Mouse (Mus musculus) MEL (cell line): ENCODE measurements around the gene Plekhb2. TPM values are rescaled to one million over a fixed set of nuclear protein-coding genes. Genes with fewer than 3 reads are reported as not detected.

Experiments used
- DNase-seq: peaks from one replicate; pipeline ENCODE4 v3.0.0; 2011; ENCODE audit warnings: low read depth, low spot score
- H3K27ac ChIP-seq: 2 replicates; pipeline ENCODE4 v1.5.1; 2012; ENCODE audit warnings: low read depth, mild to moderate bottlenecking, control low read depth, low read length, moderate library complexity; ENCODE audit not compliant: control insufficient read depth
- H3K27me3 ChIP-seq, 2 experiments: fragments of 150-350 bp in 1 of 2; sonication (generic) in 1 of 2; 2 replicates each; pipeline ENCODE4 v1.6.1; 2012; ENCODE audit warnings: low read length in 2 of 2, mild to moderate bottlenecking in 2 of 2, improper control_type of control experiment in 1 of 2, moderate library complexity in 1 of 2; ENCODE audit not compliant: insufficient read depth in 2 of 2, control insufficient read depth in 1 of 2
- H3K36me3 ChIP-seq, 2 experiments: 2 replicates each; pipeline ENCODE4 v1.6.1; 2012 to 2014; ENCODE audit warnings: low read length in 2 of 2, improper control_type of control experiment in 1 of 2, inconsistent platforms in 1 of 2, mild to moderate bottlenecking in 1 of 2; ENCODE audit not compliant: insufficient read depth in 2 of 2, control insufficient read depth in 1 of 2
- H3K4me1 ChIP-seq, 2 experiments: fragments of 150-350 bp in 1 of 2; sonication (generic) in 1 of 2; 2 replicates each; pipeline ENCODE4 v1.6.1; 2012; ENCODE audit warnings: low read length in 2 of 2, improper control_type of control experiment in 1 of 2, mild to moderate bottlenecking in 1 of 2; ENCODE audit not compliant: insufficient read depth in 2 of 2, control insufficient read depth in 1 of 2
- H3K4me3 ChIP-seq, 2 experiments: fragments of 150-350 bp in 1 of 2; sonication (generic) in 1 of 2; 2 replicates each; pipeline ENCODE4 v1.5.1; 2012; ENCODE audit warnings: low read depth in 2 of 2, low read length in 2 of 2, mild to moderate bottlenecking in 2 of 2, moderate library complexity in 2 of 2, control low read depth in 1 of 2, improper control_type of control experiment in 1 of 2; ENCODE audit not compliant: control insufficient read depth in 1 of 2, insufficient read depth in 1 of 2
- H3K79me2 ChIP-seq: 2 replicates; pipeline ENCODE4 v1.6.1; 2012; ENCODE audit warnings: mild to moderate bottlenecking, low read length, moderate library complexity; ENCODE audit not compliant: control insufficient read depth, poor library complexity, insufficient read depth
- H3K9ac ChIP-seq: 2 replicates; pipeline ENCODE4 v1.6.1; 2012; ENCODE audit warnings: low read depth, mild to moderate bottlenecking, control low read depth, low read length, moderate library complexity; ENCODE audit not compliant: control insufficient read depth, poor library complexity, severe bottlenecking
- H3K9me3 ChIP-seq: fragments of 150-350 bp; sonication (generic); replicated peaks from 2 replicates; pipeline ENCODE4 v1.6.1; 2012; ENCODE audit warnings: mild to moderate bottlenecking, low read length, improper control_type of control experiment, moderate library complexity; ENCODE audit not compliant: insufficient read depth
- BHLHE40 ChIP-seq: IDR thresholded peaks from 2 replicates; pipeline ENCODE4 v1.6.1; 2012; ENCODE audit warnings: low read depth, mild to moderate bottlenecking, inconsistent platforms, low read length, improper control_type of control experiment, borderline replicate concordance
- ELF1 ChIP-seq: IDR thresholded peaks from 2 replicates; pipeline ENCODE4 v1.6.1; 2014; ENCODE audit warnings: low read depth, mild to moderate bottlenecking, inconsistent platforms, low read length, improper control_type of control experiment, moderate library complexity
- GABPA ChIP-seq: IDR thresholded peaks from 2 replicates; pipeline ENCODE4 v1.6.1; 2012; ENCODE audit warnings: low read depth, mild to moderate bottlenecking, inconsistent platforms, low read length, improper control_type of control experiment, moderate library complexity
- GATA1 ChIP-seq: IDR thresholded peaks from 2 replicates; pipeline ENCODE4 v1.6.1; 2011; ENCODE audit warnings: low read depth, low read length, improper control_type of control experiment
- HCFC1 ChIP-seq: IDR thresholded peaks from 2 replicates; pipeline ENCODE4 v1.6.1; 2012; ENCODE audit warnings: low read depth, mild to moderate bottlenecking, inconsistent platforms, low read length, improper control_type of control experiment, moderate library complexity
- JUND ChIP-seq: IDR thresholded peaks from 2 replicates; pipeline ENCODE4 v1.6.1; 2011; ENCODE audit warnings: low read depth, mild to moderate bottlenecking, improper control_type of control experiment, low read length
- KAT2A ChIP-seq: conservative IDR thresholded peaks from 2 replicates; pipeline ENCODE4 v1.6.1; 2012; ENCODE audit warnings: low read depth, low read length, improper control_type of control experiment, inconsistent platforms
- MAFK ChIP-seq: IDR thresholded peaks from 2 replicates; pipeline ENCODE4 v1.6.1; 2011; ENCODE audit warnings: low read depth, mild to moderate bottlenecking, low read length, improper control_type of control experiment, borderline replicate concordance
- MAX ChIP-seq: IDR thresholded peaks from 2 replicates; pipeline ENCODE4 v1.6.1; 2011; ENCODE audit warnings: low read length, improper control_type of control experiment
- MAZ ChIP-seq: IDR thresholded peaks from 2 replicates; pipeline ENCODE4 v1.6.1; 2012; ENCODE audit warnings: low read depth, mild to moderate bottlenecking, inconsistent platforms, low read length, improper control_type of control experiment
- MEF2A ChIP-seq: IDR thresholded peaks from 2 replicates; pipeline ENCODE4 v1.6.1; 2014; ENCODE audit warnings: low read depth, mild to moderate bottlenecking, inconsistent platforms, low read length, improper control_type of control experiment; ENCODE audit not compliant: poor library complexity, insufficient replicate concordance, severe bottlenecking; ENCODE audit errors: extremely low read depth
- MXI1 ChIP-seq: IDR thresholded peaks from 2 replicates; pipeline ENCODE4 v1.6.1; 2011; ENCODE audit warnings: mild to moderate bottlenecking, low read depth, low read length, improper control_type of control experiment
- MYC ChIP-seq: IDR thresholded peaks from 2 replicates; pipeline ENCODE4 v1.6.1; 2011; ENCODE audit warnings: low read depth, mild to moderate bottlenecking, low read length, improper control_type of control experiment, moderate library complexity
- NELFE ChIP-seq: IDR thresholded peaks from 2 replicates; pipeline ENCODE4 v1.6.1; 2011; ENCODE audit warnings: low read depth, low read length, improper control_type of control experiment
- NRF1 ChIP-seq: IDR thresholded peaks from 2 replicates; pipeline ENCODE4 v1.6.1; 2014; ENCODE audit warnings: low read depth, mild to moderate bottlenecking, inconsistent platforms, low read length, improper control_type of control experiment, moderate library complexity; ENCODE audit not compliant: poor library complexity, insufficient read depth, severe bottlenecking
- POLR2A ChIP-seq, 2 experiments: IDR thresholded peaks; 2 replicates each; pipeline ENCODE4 v1.6.1; 2011 to 2012; ENCODE audit warnings: low read length in 2 of 2, mild to moderate bottlenecking in 2 of 2, control low read depth in 1 of 2, improper control_type of control experiment in 1 of 2, low read depth in 1 of 2, moderate library complexity in 1 of 2; ENCODE audit not compliant: control insufficient read depth in 1 of 2, insufficient read depth in 1 of 2, poor library complexity in 1 of 2
- POLR2AphosphoS2 ChIP-seq: IDR thresholded peaks from 2 replicates; pipeline ENCODE4 v1.6.1; 2011; ENCODE audit warnings: low read length, improper control_type of control experiment
- RAD21 ChIP-seq: IDR thresholded peaks from 2 replicates; pipeline ENCODE4 v1.6.1; 2011; ENCODE audit warnings: mild to moderate bottlenecking, low read depth, low read length, improper control_type of control experiment
- SIN3A ChIP-seq: IDR thresholded peaks from 2 replicates; pipeline ENCODE4 v1.6.1; 2012; ENCODE audit warnings: low read length, improper control_type of control experiment, inconsistent platforms
- TBP ChIP-seq: IDR thresholded peaks from 2 replicates; pipeline ENCODE4 v1.8.0; 2011; ENCODE audit warnings: low read depth, low read length, improper control_type of control experiment
- TCF12 ChIP-seq: IDR thresholded peaks from 2 replicates; pipeline ENCODE4 v1.6.1; 2014; ENCODE audit warnings: low read depth, mild to moderate bottlenecking, inconsistent platforms, low read length, improper control_type of control experiment, moderate library complexity
- UBTF ChIP-seq: IDR thresholded peaks from 2 replicates; pipeline ENCODE4 v1.6.1; 2012; ENCODE audit warnings: low read depth, mild to moderate bottlenecking, inconsistent platforms, low read length, improper control_type of control experiment, moderate library complexity, borderline replicate concordance; ENCODE audit not compliant: insufficient read depth
- USF1 ChIP-seq: IDR thresholded peaks from 2 replicates; pipeline ENCODE4 v1.6.1; 2014; ENCODE audit warnings: low read depth, mild to moderate bottlenecking, inconsistent platforms, low read length, improper control_type of control experiment, moderate library complexity
- USF2 ChIP-seq, 2 experiments: IDR thresholded peaks; 2 replicates each; pipeline ENCODE4 v1.6.1; 2011 to 2012; ENCODE audit warnings: improper control_type of control experiment in 2 of 2, low read length in 2 of 2, borderline replicate concordance in 1 of 2, inconsistent platforms in 1 of 2, low read depth in 1 of 2, mild to moderate bottlenecking in 1 of 2; ENCODE audit not compliant: insufficient read depth in 1 of 2
- ZC3H11A ChIP-seq: IDR thresholded peaks from 2 replicates; pipeline ENCODE4 v1.6.1; 2012; ENCODE audit warnings: low read depth, mild to moderate bottlenecking, inconsistent platforms, low read length, improper control_type of control experiment
- ZMIZ1 ChIP-seq: IDR thresholded peaks from 2 replicates; pipeline ENCODE4 v1.6.1; 2012; ENCODE audit warnings: low read depth, mild to moderate bottlenecking, inconsistent platforms, low read length, improper control_type of control experiment, moderate library complexity
- polyA plus RNA-seq, 2 experiments: library from polyadenylated mRNA; stranded (reverse) in 1 of 2; unstranded in 1 of 2; fragments of >175 nt in 1 of 2; fragments of >200 nt in 1 of 2; gene quantifications; 2 replicates each; pipeline versions ENCODE4 v1.2.1 to v1.2.4; 2012; ENCODE audit warnings: low replicate concordance in 2 of 2, low read depth in 1 of 2; ENCODE audit not compliant: insufficient read length in 2 of 2, insufficient read depth in 1 of 2, missing spikeins in 1 of 2
- total RNA-seq: library from RNA; depleted of rRNA; stranded (reverse); fragments of 300-350 nt; gene quantifications from 2 replicates; pipeline ENCODE4 v1.2.3, GENCODE M21; 2012; rRNA removed

Gene Plekhb2
- total RNA-seq (14.6 and 16.8 TPM in 2 replicates), polyA plus RNA-seq (10 to 100 TPM in 1 of 2 experiments, not detected in 1; 22.2 TPM)

DNA sequence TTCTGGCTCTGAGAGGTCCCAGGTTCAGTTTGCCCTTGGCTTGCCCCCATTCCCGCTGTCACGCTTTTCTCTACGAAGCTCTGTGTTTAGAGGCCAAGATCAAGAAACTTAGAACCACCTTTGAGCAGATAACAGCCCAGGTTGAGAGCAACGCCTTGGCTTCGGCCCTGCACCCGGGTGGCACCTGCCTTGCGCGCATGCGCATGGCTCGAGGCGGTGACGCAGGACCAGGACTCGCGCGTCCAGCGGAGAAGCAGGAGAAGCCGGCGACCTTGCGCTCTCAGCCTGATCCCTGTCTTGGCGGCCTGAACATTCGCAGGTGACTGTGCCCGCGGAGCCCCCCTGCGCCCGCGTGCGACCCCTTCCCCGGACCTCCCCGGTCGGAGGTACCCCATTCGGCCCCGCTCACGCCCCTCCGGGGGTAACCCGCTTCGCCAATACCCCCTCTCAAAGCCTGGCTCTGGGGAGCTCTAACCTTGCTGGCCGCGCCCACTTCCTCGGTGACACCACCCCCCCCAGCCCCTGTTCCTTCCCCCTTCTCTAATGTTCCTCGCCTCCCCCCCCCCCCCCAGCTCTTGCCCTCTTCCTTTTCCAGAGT is at the start of gene Plekhb2:
TSS of gene Plekhb2 (plus strand) at position 232 of the 598 bp plus-strand sequence.
- Histone ChIP-seq H3K36me3 (peaks cover 0 to 14% of the 10 kb centered on the region in 2 experiments; a peak in 2 of 4 replicates), H3K27ac (no peak within 1 kb of the TSS)
- DNase-seq = peak; percentile 86

GRCm38 (mm10) chr1:34801616-34802289 is 48.0 kb upstream of the Plekhb2 start:
- Histone ChIP-seq H3K79me2 (no peaks in the 10 kb centered on the region; the same call in 1 of the 2 replicates), H3K27me3 (no peaks in the 10 kb centered on the region), H3K9ac (peak overlapping the region; percentile 74), H3K9me3 (no peaks in the 10 kb centered on the region), H3K27ac (peak overlapping the region; percentile 23; the same call in 1 of the 2 replicates), H3K36me3 (peaks cover 0 to 3% of the 10 kb centered on the region in 2 experiments; a peak in 2 of 4 replicates), H3K4me1 (peaks cover 0 to 8% of the 10 kb centered on the region in 2 experiments; a peak in 1 of 4 replicates), H3K4me3 (peak overlapping the region; percentile 83)
- DNase-seq = peak; percentile 87
- TF ChIP-seq MEF2A (no peak), MAFK (no peak), NELFE (peak; percentile 57; the same call in 1 of the 2 replicates), KAT2A (no peak), SIN3A (peak; percentile 57), POLR2AphosphoS2 (peak; percentile 43; the same call in 1 of the 2 replicates), POLR2A (IDR thresholded peaks at IDR 0.05; ENCODE audit: control insufficient read depth in 1 of 2, insufficient read depth in 1 of 2, low read depth in 1 of 2, low read length in 2 of 2, poor library complexity in 1 of 2) (peak; percentile 49 to 75; a peak in 3 of 4 replicates), USF1 (0 out of 2 replicates have a peak, but pooled peaks have one; percentile 15), ZMIZ1 (0 out of 2 replicates have a peak, but pooled peaks have one; percentile 39), TBP (no peak), NRF1 (peak; percentile 24; the same call in 1 of the 2 replicates), MXI1 (peak; percentile 86), GABPA (no peak), JUND (no peak), ZC3H11A (no peak)

More for the DNA sequence above, at the start of gene Plekhb2:
- no peaks in the 10 kb centered on the region for H3K27me3 ChIP-seq
- peaks cover 12% of the 10 kb centered on the region for H3K79me2 ChIP-seq
- no peaks in the 10 kb centered on the region for H3K9me3 ChIP-seq
- TF ChIP-seq USF2 (IDR thresholded peaks at IDR 0.05; ENCODE audit: borderline replicate concordance in 1 of 2, insufficient read depth in 1 of 2, low read depth in 1 of 2, low read length in 2 of 2) = no peak
- TF ChIP-seq MAZ = no peak
- peak; percentile 89 for TF ChIP-seq NRF1
- no peak for TF ChIP-seq ZC3H11A
- TF ChIP-seq MAFK = no peak
- no peak for TF ChIP-seq GABPA
- TF ChIP-seq POLR2AphosphoS2 = peak; percentile 71; the same call in 1 of the 2 replicates
- TF ChIP-seq HCFC1 = peak; percentile 60
- TF ChIP-seq TCF12 = 0 out of 2 replicates have a peak, but pooled peaks have one; percentile 29
- TF ChIP-seq ZMIZ1 = peak; percentile 59; the same call in 1 of the 2 replicates
- 0 out of 2 replicates have a peak, but pooled peaks have one; percentile 21 for TF ChIP-seq MXI1
- peak; percentile 49; the same call in 1 of the 2 replicates for TF ChIP-seq MAX
- TF ChIP-seq GATA1 = peak; percentile 39; the same call in 1 of the 2 replicates
- no peak for TF ChIP-seq RAD21
- no peak for TF ChIP-seq ELF1
- no peak for TF ChIP-seq UBTF
- 0 out of 2 replicates have a peak, but pooled peaks have one; percentile 19 for TF ChIP-seq BHLHE40
- TF ChIP-seq MYC = no peak
- peak; percentile 58 to 79; a peak in 3 of 4 replicates for TF ChIP-seq POLR2A (IDR thresholded peaks at IDR 0.05; ENCODE audit: control insufficient read depth in 1 of 2, insufficient read depth in 1 of 2, low read depth in 1 of 2, low read length in 2 of 2, poor library complexity in 1 of 2)
- TF ChIP-seq NELFE = peak; percentile 78
- peak; percentile 73; the same call in 1 of the 2 replicates for TF ChIP-seq SIN3A
- TF ChIP-seq, all 39 proteins: peak for 12
- Histone ChIP-seq H3K4me1 (peaks cover 3 to 22% of the 10 kb centered on the region in 2 experiments), H3K4me3 (peak within 1 kb of the TSS; percentile 76 to 94), H3K9ac (peak within 1 kb of the TSS; percentile 92)
